Mouse (Mus musculus) urinary bladder, adult 2 months (tissue): ENCODE measurements around the gene Top3a. TPM values are rescaled to one million over a fixed set of nuclear protein-coding genes. Genes with fewer than 3 reads are reported as not detected.

Experiments used
- polyA plus RNA-seq: library from polyadenylated mRNA; depleted of rRNA; stranded (reverse); fragments of >200 nt; gene quantifications from 2 replicates; pipeline ENCODE4 v1.2.3, GENCODE M21; 2012; rRNA removed

The Top3a gene
- polyA plus RNA-seq, 1 experiment = 7.3 TPM

Other genes with a start within 250 kb of the Top3a start
- 17.0 and 25.0 TPM in 2 replicates for gene Alkbh5, start 241.0 kb downstream of the Top3a start, polyA plus RNA-seq
- gene Llgl1, start 77.6 kb downstream of the Top3a start, polyA plus RNA-seq = 26.5 and 28.2 TPM in 2 replicates
- gene Flii, start 50.1 kb downstream of the Top3a start, polyA plus RNA-seq = 175 and 179 TPM in 2 replicates
- gene Mief2, start 49.0 kb downstream of the Top3a start, polyA plus RNA-seq = 15.9 and 18.0 TPM in 2 replicates
- gene Smcr8, start 159 bp upstream of the Top3a start, polyA plus RNA-seq = 8.2 and 8.9 TPM in 2 replicates
- gene Shmt1, start 34.4 kb upstream of the Top3a start, polyA plus RNA-seq = 11.6 and 14.1 TPM in 2 replicates
- 17.0 and 17.2 TPM in 2 replicates for gene Dhrs7b, start 53.3 kb upstream of the Top3a start, polyA plus RNA-seq
- gene Tmem11, start 101.9 kb upstream of the Top3a start, polyA plus RNA-seq = 46.7 and 51.1 TPM in 2 replicates
- 23.2 and 24.0 TPM in 2 replicates for gene Natd1, start 137.4 kb upstream of the Top3a start, polyA plus RNA-seq
- 44.0 and 46.6 TPM in 2 replicates for gene Map2k3, start 154.7 kb upstream of the Top3a start, polyA plus RNA-seq
- 4.9 and 7.7 TPM in 2 replicates for gene Kcnj12, start 245.2 kb upstream of the Top3a start, polyA plus RNA-seq